Mouse (Mus musculus): ENCODE data around the gene Aldh5a1. TPM values are rescaled to one million over a fixed set of nuclear protein-coding genes. Genes with fewer than 3 reads are reported as not detected.

Gene Aldh5a1
- polyA plus RNA-seq, 1 experiment from 2014 or later = 9.6 TPM

GRCm38 (mm10) chr13:24889554-24889953 is 47.9 kb downstream of the Aldh5a1 start:
- Histone ChIP-seq H3K4me2 (replicated peaks) (no peak overlapping the region), H3K27ac (no peak overlapping the region), H3K4me1 (replicated peaks) (0 out of 2 replicates have a peak, but pooled peaks cover 3% of the 10 kb centered on the region), H3K27me3 (replicated peaks) (no peaks in the 10 kb centered on the region), H3K9me3 (no peaks in the 10 kb centered on the region), H3K36me3 (no peaks in the 10 kb centered on the region), H3K4me3 (replicated peaks) (no peak overlapping the region), H3K9ac (no peak overlapping the region)
- WGBS = 35% methylated on average over 1 of the region's 1 CpGs
- peak; percentile 76 for ATAC-seq

GRCm38 (mm10) chr13:24882411-24882810 is 55.0 kb downstream of the Aldh5a1 start:
- no peak for ATAC-seq
- 93% methylated on average over 6 of the region's 6 CpGs for WGBS

GRCm38 (mm10) chr13:24880704-24881103 is 56.8 kb downstream of the Aldh5a1 start:
- Histone ChIP-seq H3K9ac (no peak overlapping the region), H3K4me2 (replicated peaks) (no peak overlapping the region), H3K4me3 (replicated peaks) (no peak overlapping the region), H3K36me3 (no peaks in the 10 kb centered on the region), H3K27ac (peak overlapping the region; percentile 82; the same call in 1 of the 2 replicates), H3K9me3 (no peaks in the 10 kb centered on the region), H3K27me3 (replicated peaks) (no peaks in the 10 kb centered on the region), H3K4me1 (replicated peaks) (no peaks in the 10 kb centered on the region)
- peak; percentile 57 for ATAC-seq
- 81% methylated on average over 5 of the region's 5 CpGs for WGBS

More at GRCm38 (mm10) chr13:24882411-24882810, 55.0 kb downstream of the Aldh5a1 start:
- H3K36me3 ChIP-seq = no peaks in the 10 kb centered on the region
- H3K27me3 ChIP-seq (replicated peaks) = no peaks in the 10 kb centered on the region
- no peak overlapping the region for H3K27ac ChIP-seq
- no peaks in the 10 kb centered on the region for H3K9me3 ChIP-seq
- no peak overlapping the region for H3K4me2 ChIP-seq (replicated peaks)
- no peak overlapping the region for H3K9ac ChIP-seq
- H3K4me3 ChIP-seq (replicated peaks) = no peak overlapping the region
- H3K4me1 ChIP-seq (replicated peaks) = no peaks in the 10 kb centered on the region

GRCm38 (mm10) chr13:24880208-24880607 is 57.3 kb downstream of the Aldh5a1 start:
- Histone ChIP-seq H3K4me3 (replicated peaks) (no peak overlapping the region), H3K36me3 (no peaks in the 10 kb centered on the region), H3K27ac (peak overlapping the region; percentile 82), H3K9ac (no peak overlapping the region), H3K27me3 (replicated peaks) (no peaks in the 10 kb centered on the region), H3K4me2 (replicated peaks) (no peak overlapping the region), H3K4me1 (replicated peaks) (no peaks in the 10 kb centered on the region), H3K9me3 (no peaks in the 10 kb centered on the region)
- peak; percentile 78 for ATAC-seq
- WGBS = 70% methylated on average over 6 of the region's 6 CpGs

GRCm38 (mm10) chr13:24879359-24880040 is 58.0 kb downstream of the Aldh5a1 start:
- 71% methylated on average over 15 of the region's 15 CpGs for WGBS
- no peaks in the 10 kb centered on the region for H3K36me3 ChIP-seq
- H3K9me3 ChIP-seq = no peaks in the 10 kb centered on the region
- H3K27ac ChIP-seq = peak overlapping the region; percentile 82
- no peak overlapping the region; the same call in 1 of the 2 replicates for H3K4me2 ChIP-seq (replicated peaks)
- H3K4me1 ChIP-seq (replicated peaks) = no peaks in the 10 kb centered on the region
- no peaks in the 10 kb centered on the region for H3K27me3 ChIP-seq (replicated peaks)
- ATAC-seq = peak; percentile 90
- no peak overlapping the region for H3K9ac ChIP-seq
- H3K4me3 ChIP-seq (replicated peaks) = no peak overlapping the region

- H3K27me3 ChIP-seq (replicated peaks) = no peaks in the 10 kb centered on the region
- WGBS = 89% methylated on average over 7 of the region's 7 CpGs
- ATAC-seq = no peak
- H3K4me3 ChIP-seq (replicated peaks) = no peak overlapping the region
- H3K9ac ChIP-seq = no peak overlapping the region
- H3K9me3 ChIP-seq = no peaks in the 10 kb centered on the region
- no peaks in the 10 kb centered on the region for H3K36me3 ChIP-seq
- H3K4me1 ChIP-seq (replicated peaks) = peaks cover 15% of the 10 kb centered on the region
- no peak overlapping the region for H3K27ac ChIP-seq
- H3K4me2 ChIP-seq (replicated peaks) = no peak overlapping the region
Measured at GRCm38 (mm10) chr13:24868233-24868632, 69.2 kb downstream of the Aldh5a1 start.

GRCm38 (mm10) chr13:24867789-24868188 is 69.7 kb downstream of the Aldh5a1 start:
- Histone ChIP-seq H3K4me1 (replicated peaks) (peaks cover 15% of the 10 kb centered on the region), H3K4me3 (replicated peaks) (no peak overlapping the region), H3K27ac (no peak overlapping the region), H3K36me3 (no peaks in the 10 kb centered on the region), H3K4me2 (replicated peaks) (no peak overlapping the region), H3K27me3 (replicated peaks) (no peaks in the 10 kb centered on the region), H3K9me3 (no peaks in the 10 kb centered on the region), H3K9ac (no peak overlapping the region)
- ATAC-seq = no peak
- WGBS = 85% methylated on average over 10 of the region's 10 CpGs

GRCm38 (mm10) chr13:24866430-24867402 is 70.7 kb downstream of the Aldh5a1 start:
- Histone ChIP-seq H3K36me3 (no peaks in the 10 kb centered on the region), H3K27me3 (replicated peaks) (no peaks in the 10 kb centered on the region), H3K4me2 (replicated peaks) (no peak overlapping the region), H3K9me3 (no peaks in the 10 kb centered on the region), H3K27ac (peak overlapping the region; percentile 57), H3K4me1 (replicated peaks) (peaks cover 15% of the 10 kb centered on the region), H3K9ac (no peak overlapping the region), H3K4me3 (replicated peaks) (no peak overlapping the region)
- 44% methylated on average over 9 of the region's 9 CpGs for WGBS
- peak; percentile 91 for ATAC-seq

- WGBS = 70% methylated on average over 7 of the region's 7 CpGs
- ATAC-seq = no peak
- no peak overlapping the region for H3K9ac ChIP-seq
Measured at GRCm38 (mm10) chr13:24862520-24862919, 74.9 kb downstream of the Aldh5a1 start.

GRCm38 (mm10) chr13:24862021-24862420 is 75.4 kb downstream of the Aldh5a1 start:
- H3K36me3 ChIP-seq = no peaks in the 10 kb centered on the region
- no peak overlapping the region for H3K9ac ChIP-seq
- H3K4me3 ChIP-seq (replicated peaks) = no peak overlapping the region
- H3K27ac ChIP-seq = no peak overlapping the region
- 56% methylated on average over 7 of the region's 7 CpGs for WGBS
- ATAC-seq = no peak
- no peaks in the 10 kb centered on the region for H3K27me3 ChIP-seq (replicated peaks)
- no peaks in the 10 kb centered on the region for H3K9me3 ChIP-seq
- H3K4me1 ChIP-seq (replicated peaks) = peaks cover 29% of the 10 kb centered on the region
- H3K4me2 ChIP-seq (replicated peaks) = no peak overlapping the region

More at GRCm38 (mm10) chr13:24862520-24862919, 74.9 kb downstream of the Aldh5a1 start:
- H3K27ac ChIP-seq = no peak overlapping the region
- no peak overlapping the region for H3K4me2 ChIP-seq (replicated peaks)
- no peaks in the 10 kb centered on the region for H3K9me3 ChIP-seq
- H3K27me3 ChIP-seq (replicated peaks) = no peaks in the 10 kb centered on the region
- H3K4me1 ChIP-seq (replicated peaks) = peaks cover 24% of the 10 kb centered on the region
- H3K36me3 ChIP-seq = no peaks in the 10 kb centered on the region
- no peak overlapping the region for H3K4me3 ChIP-seq (replicated peaks)

- 66% methylated on average over 12 of the region's 12 CpGs for WGBS
- Histone ChIP-seq H3K4me1 (replicated peaks) (peaks cover 24% of the 10 kb centered on the region), H3K9ac (no peak overlapping the region), H3K9me3 (no peaks in the 10 kb centered on the region), H3K27me3 (replicated peaks) (no peaks in the 10 kb centered on the region), H3K36me3 (no peaks in the 10 kb centered on the region), H3K4me2 (replicated peaks) (no peak overlapping the region), H3K27ac (no peak overlapping the region), H3K4me3 (replicated peaks) (no peak overlapping the region)
- ATAC-seq = peak; percentile 59
Measured at GRCm38 (mm10) chr13:24861084-24861483, 76.4 kb downstream of the Aldh5a1 start.

- Histone ChIP-seq H3K27ac (no peak overlapping the region), H3K9ac (no peak overlapping the region), H3K4me3 (replicated peaks) (no peak overlapping the region), H3K4me2 (replicated peaks) (no peak overlapping the region), H3K4me1 (replicated peaks) (peaks cover 15% of the 10 kb centered on the region; the same call in 1 of the 2 replicates), H3K27me3 (replicated peaks) (no peaks in the 10 kb centered on the region), H3K36me3 (no peaks in the 10 kb centered on the region), H3K9me3 (no peaks in the 10 kb centered on the region)
- ATAC-seq = peak; percentile 70
Measured at GRCm38 (mm10) chr13:24859115-24859514, 78.3 kb downstream of the Aldh5a1 start.

Measured in intestine, embryonic 15.5 days (tissue).